8 mouse cellular contexts compared by ENCODE assay signal in genomic region chr1:75180741-75181140, GRCm38 (mm10). TPM values are rescaled to one million over a fixed set of nuclear protein-coding genes. Genes with fewer than 3 reads are reported as not detected.
A peak's percentile ranks its signal among the peaks of the same experiment; 100 is the strongest.
DNase-seq lines count a peak whose midpoint lies in the region; ATAC-seq and TF ChIP-seq lines count a peak whose summit lies in the region.

No protein-coding gene starts in this region.

- TF ChIP-seq POLR2A in MEL (IDR thresholded peaks at IDR 0.05; ENCODE audit: control insufficient read depth in 1 of 2, insufficient read depth in 1 of 2, low read depth in 1 of 2, low read length in 2 of 2, poor library complexity in 1 of 2): no peak

- H3K4me3 ChIP-seq in heart, embryonic 12.5 days: peak overlapping the region; percentile 71
- peak overlapping the region; percentile 27 to 31 for H3K4me3 ChIP-seq in MEL (ENCODE audit: control insufficient read depth in 1 of 2, insufficient read depth in 1 of 2, low read depth in 2 of 2, low read length in 2 of 2)
- H3K4me3 ChIP-seq in hindbrain, embryonic 15.5 days: peak overlapping the region; percentile 50; the same call in 1 of the 2 replicates
- peak overlapping the region; percentile 62; the same call in 1 of the 2 replicates for H3K4me3 ChIP-seq in midbrain, embryonic 13.5 days (replicated peaks)

- TF ChIP-seq EP300 in MEL (IDR thresholded peaks at IDR 0.05; ENCODE audit: low read depth in 1 of 2, low read length in 2 of 2): no peak

- no peak overlapping the region for H3K27ac ChIP-seq in heart, embryonic 12.5 days (ENCODE audit: poor library complexity, severe bottlenecking)
- peak overlapping the region; percentile 73 for H3K27ac ChIP-seq in MEL (ENCODE audit: control insufficient read depth, low read depth, low read length)
- H3K27ac ChIP-seq in hindbrain, embryonic 15.5 days (replicated peaks): no peak overlapping the region
- peak overlapping the region; percentile 19; the same call in 1 of the 2 replicates for H3K27ac ChIP-seq in midbrain, embryonic 13.5 days

- no peak for ATAC-seq in heart, embryonic 12.5 days (ENCODE audit: insufficient number of reproducible peaks, low FRiP score)
- ATAC-seq in hindbrain, embryonic 15.5 days (ENCODE audit: low FRiP score, low read depth): no peak
- ATAC-seq in midbrain, embryonic 13.5 days: peak; percentile 13; the same call in 1 of the 2 replicates

- H3K4me1 ChIP-seq in heart, embryonic 12.5 days (replicated peaks): peaks cover 13% of the 10 kb centered on the region
- H3K4me1 ChIP-seq in MEL (ENCODE audit: control insufficient read depth in 1 of 2, insufficient read depth in 2 of 2, low read length in 2 of 2): peaks cover 2 to 10% of the 10 kb centered on the region in 2 experiments; a peak in 3 of 4 replicates
- H3K4me1 ChIP-seq in hindbrain, embryonic 15.5 days (replicated peaks): peaks cover 30% of the 10 kb centered on the region
- H3K4me1 ChIP-seq in midbrain, embryonic 13.5 days (replicated peaks): peaks cover 25% of the 10 kb centered on the region

- 36% methylated on average over 7 of the region's 7 CpGs for WGBS in heart, embryonic 12.5 days
- 41% methylated on average over 7 of the region's 7 CpGs for WGBS in hindbrain, embryonic 15.5 days
- WGBS in midbrain, embryonic 13.5 days: 43% methylated on average over 7 of the region's 7 CpGs

- H3K9me3 ChIP-seq in heart, embryonic 12.5 days (replicated peaks): no peaks in the 10 kb centered on the region
- H3K9me3 ChIP-seq in MEL (replicated peaks; ENCODE audit: insufficient read depth, low read length): no peaks in the 10 kb centered on the region
- no peaks in the 10 kb centered on the region for H3K9me3 ChIP-seq in hindbrain, embryonic 15.5 days
- no peaks in the 10 kb centered on the region for H3K9me3 ChIP-seq in midbrain, embryonic 13.5 days

- peaks cover 14% of the 10 kb centered on the region for H3K79me2 ChIP-seq in MEL (ENCODE audit: control insufficient read depth, insufficient read depth, low read length, poor library complexity)

- peaks cover 65% of the 10 kb centered on the region for H3K36me3 ChIP-seq in heart, embryonic 12.5 days
- peaks cover 0 to 11% of the 10 kb centered on the region in 2 experiments; a peak in 3 of 4 replicates for H3K36me3 ChIP-seq in MEL (ENCODE audit: control insufficient read depth in 1 of 2, insufficient read depth in 2 of 2, low read length in 2 of 2)
- peaks cover 68% of the 10 kb centered on the region for H3K36me3 ChIP-seq in hindbrain, embryonic 15.5 days
- H3K36me3 ChIP-seq in midbrain, embryonic 13.5 days: peaks cover 68% of the 10 kb centered on the region

- no peak overlapping the region for H3K9ac ChIP-seq in heart, embryonic 12.5 days
- H3K9ac ChIP-seq in MEL (ENCODE audit: control insufficient read depth, low read depth, low read length, poor library complexity, severe bottlenecking): peak overlapping the region; percentile 67
- H3K9ac ChIP-seq in hindbrain, embryonic 15.5 days: no peak overlapping the region
- H3K9ac ChIP-seq in midbrain, embryonic 13.5 days (replicated peaks): no peak overlapping the region

- H3K4me2 ChIP-seq in heart, embryonic 12.5 days: peak overlapping the region; percentile 99
- H3K4me2 ChIP-seq in hindbrain, embryonic 15.5 days: peak overlapping the region; percentile 89
- peak overlapping the region; percentile 100 for H3K4me2 ChIP-seq in midbrain, embryonic 13.5 days (replicated peaks)

- TF ChIP-seq RAD21 in MEL (IDR thresholded peaks at IDR 0.05; ENCODE audit: low read depth, low read length): no peak

- DNase-seq in heart, adult 8-10 months (ENCODE audit: low spot score): no peak
- DNase-seq in MEL (ENCODE audit: low read depth, low spot score): no peak
- no peak for DNase-seq in thymus, postnatal 10 days (ENCODE audit: low spot score in 2 of 2)
- DNase-seq in gastrocnemius, adult 8-10 months (ENCODE audit: low spot score in 2 of 2): no peak
- no peak for DNase-seq in layer of hippocampus, adult 8-10 months (ENCODE audit: low spot score in 2 of 2)

- no peaks in the 10 kb centered on the region for H3K27me3 ChIP-seq in heart, embryonic 12.5 days (replicated peaks)
- no peaks in the 10 kb centered on the region for H3K27me3 ChIP-seq in MEL (ENCODE audit: control insufficient read depth in 1 of 2, insufficient read depth in 2 of 2, low read length in 2 of 2)
- H3K27me3 ChIP-seq in hindbrain, embryonic 15.5 days: no peaks in the 10 kb centered on the region
- no peaks in the 10 kb centered on the region for H3K27me3 ChIP-seq in midbrain, embryonic 13.5 days

- no peak for TF ChIP-seq CTCF in MEL (IDR thresholded peaks at IDR 0.05 in 2 of 3, conservative IDR thresholded peaks at IDR 0.05 in 1 of 3; ENCODE audit: control insufficient read depth in 1 of 3, insufficient read depth in 1 of 3, low read depth in 2 of 3, low read length in 3 of 3, poor library complexity in 1 of 3, severe bottlenecking in 1 of 3)

TF ChIP-seq in MEL, 35 proteins besides CTCF, POLR2A, EP300 and RAD21 (continues in another document):
- TF ChIP-seq KAT2A (conservative IDR thresholded peaks at IDR 0.05; ENCODE audit: low read depth, low read length) (no peak), GATA1 (IDR thresholded peaks at IDR 0.05; ENCODE audit: low read depth, low read length) (no peak), RCOR1 (IDR thresholded peaks at IDR 0.05; ENCODE audit: low read depth, low read length) (no peak), TAL1 (IDR thresholded peaks at IDR 0.05; ENCODE audit: low read length) (no peak), MEF2A (IDR thresholded peaks at IDR 0.05; ENCODE audit: extremely low read depth, insufficient replicate concordance, low read depth, low read length, poor library complexity, severe bottlenecking) (no peak), MAFK (IDR thresholded peaks at IDR 0.05; ENCODE audit: borderline replicate concordance, low read depth, low read length) (no peak)

RNA-seq across cellular contexts. Expression of gene Abcb6, which starts 0.5 kb away (rescaled TPM):
- polyA plus RNA-seq in heart, embryonic 12.5 days (2016; fragmentation: Nextera tagmentation; extraction: Ambion mirVana): 16.6 TPM in 2 replicates
- 10 to 100 TPM; 24.7 to 34.9 (median 28.8) TPM for total RNA-seq in heart, adult 8-10 months (2022)
- 79.2 and 84.4 TPM in 2 replicates for total RNA-seq in MEL (2012; rRNA removed)
- polyA plus RNA-seq in MEL (2012; ENCODE audit: insufficient read depth in 1 of 2, insufficient read length in 2 of 2, low read depth in 1 of 2, low replicate concordance in 2 of 2, missing spikeins in 1 of 2): 10 to 100 TPM in 1 of 2 experiments, not detected in 1; 73.5 TPM
- polyA plus RNA-seq in hindbrain, embryonic 15.5 days (2015; fragmentation: Nextera tagmentation; extraction: Ambion mirVana): 45.1 and 48.4 TPM in 2 replicates
- 37.8 and 38.3 TPM in 2 replicates for polyA plus RNA-seq in midbrain, embryonic 13.5 days (2015; fragmentation: Nextera tagmentation; extraction: Ambion mirVana)
- total RNA-seq in gastrocnemius, adult 8-10 months (2022): 10 to 100 TPM; 18.4 to 20.8 (median 19.1) TPM
- total RNA-seq in layer of hippocampus, adult 8-10 months (2022): 10 to 100 TPM; 23.6 to 32.0 (median 26.2) TPM

RNA-seq across cellular contexts. Expression of gene Ankzf1, which starts 11.2 kb away (rescaled TPM):
- polyA plus RNA-seq in heart, embryonic 12.5 days (2016; fragmentation: Nextera tagmentation; extraction: Ambion mirVana): 26.7 and 29.3 TPM in 2 replicates
- 10 to 100 TPM in 2 of 4 experiments, 1 to 10 TPM in 2; 7.7 to 13.9 (median 10.2) TPM for total RNA-seq in heart, adult 8-10 months (2022)
- 5.5 and 8.1 TPM in 2 replicates for total RNA-seq in MEL (2012; rRNA removed)
- 10 to 100 TPM in 1 of 2 experiments, not detected in 1; 16.7 TPM for polyA plus RNA-seq in MEL (2012; ENCODE audit: insufficient read depth in 1 of 2, insufficient read length in 2 of 2, low read depth in 1 of 2, low replicate concordance in 2 of 2, missing spikeins in 1 of 2)
- polyA plus RNA-seq in hindbrain, embryonic 15.5 days (2015; fragmentation: Nextera tagmentation; extraction: Ambion mirVana): 23.2 and 24.2 TPM in 2 replicates
- polyA plus RNA-seq in midbrain, embryonic 13.5 days (2015; fragmentation: Nextera tagmentation; extraction: Ambion mirVana): 23.9 and 27.5 TPM in 2 replicates
- 1 to 10 TPM; 3.4 to 5.9 (median 4.2) TPM for total RNA-seq in gastrocnemius, adult 8-10 months (2022)
- total RNA-seq in layer of hippocampus, adult 8-10 months (2022): 10 to 100 TPM; 25.5 to 38.5 (median 31.3) TPM

RNA-seq across cellular contexts. Expression of gene Atg9a, which starts 11.3 kb away (rescaled TPM):
- polyA plus RNA-seq in heart, embryonic 12.5 days (2016; fragmentation: Nextera tagmentation; extraction: Ambion mirVana): 33.6 and 35.4 TPM in 2 replicates
- 10 to 100 TPM; 67.6 to 77.9 (median 71.6) TPM for total RNA-seq in heart, adult 8-10 months (2022)
- 7.8 and 10.2 TPM in 2 replicates for total RNA-seq in MEL (2012; rRNA removed)
- polyA plus RNA-seq in MEL (2012; ENCODE audit: insufficient read depth in 1 of 2, insufficient read length in 2 of 2, low read depth in 1 of 2, low replicate concordance in 2 of 2, missing spikeins in 1 of 2): 10 to 100 TPM in 1 of 2 experiments, not detected in 1; 26.1 TPM
- 57.5 and 66.3 TPM in 2 replicates for polyA plus RNA-seq in hindbrain, embryonic 15.5 days (2015; fragmentation: Nextera tagmentation; extraction: Ambion mirVana)
- polyA plus RNA-seq in midbrain, embryonic 13.5 days (2015; fragmentation: Nextera tagmentation; extraction: Ambion mirVana): 39.8 and 43.1 TPM in 2 replicates
- 100 to 1,000 TPM in 3 of 4 experiments, 10 to 100 TPM in 1; 98.1 to 122 (median 111) TPM for total RNA-seq in gastrocnemius, adult 8-10 months (2022)
- 100 to 1,000 TPM in 2 of 4 experiments, 10 to 100 TPM in 2; 97.6 to 119 (median 105) TPM for total RNA-seq in layer of hippocampus, adult 8-10 months (2022)

RNA-seq across cellular contexts. Expression of gene Zfand2b, which starts 12.3 kb away (rescaled TPM):
- 26.1 and 26.7 TPM in 2 replicates for polyA plus RNA-seq in heart, embryonic 12.5 days (2016; fragmentation: Nextera tagmentation; extraction: Ambion mirVana)
- 10 to 100 TPM; 14.6 to 16.9 (median 15.7) TPM for total RNA-seq in heart, adult 8-10 months (2022)
- total RNA-seq in MEL (2012; rRNA removed): 14.4 and 15.0 TPM in 2 replicates
- 10 to 100 TPM in 1 of 2 experiments, not detected in 1; 18.3 TPM for polyA plus RNA-seq in MEL (2012; ENCODE audit: insufficient read depth in 1 of 2, insufficient read length in 2 of 2, low read depth in 1 of 2, low replicate concordance in 2 of 2, missing spikeins in 1 of 2)
- polyA plus RNA-seq in hindbrain, embryonic 15.5 days (2015; fragmentation: Nextera tagmentation; extraction: Ambion mirVana): 40.1 and 40.2 TPM in 2 replicates
- polyA plus RNA-seq in midbrain, embryonic 13.5 days (2015; fragmentation: Nextera tagmentation; extraction: Ambion mirVana): 37.8 and 39.2 TPM in 2 replicates
- total RNA-seq in gastrocnemius, adult 8-10 months (2022): 10 to 100 TPM; 14.1 to 20.1 (median 15.3) TPM
- 10 to 100 TPM; 26.5 to 37.4 (median 32.4) TPM for total RNA-seq in layer of hippocampus, adult 8-10 months (2022)

RNA-seq across cellular contexts. Expression of gene Glb1l, which starts 29.9 kb away (rescaled TPM):
- 9.6 and 11.1 TPM in 2 replicates for polyA plus RNA-seq in heart, embryonic 12.5 days (2016; fragmentation: Nextera tagmentation; extraction: Ambion mirVana)
- total RNA-seq in heart, adult 8-10 months (2022): 1 to 10 TPM; 1.1 to 4.1 (median 2.3) TPM
- total RNA-seq in MEL (2012; rRNA removed): 4.0 and 7.6 TPM in 2 replicates
- 10 to 100 TPM in 1 of 2 experiments, not detected in 1; 13.0 TPM for polyA plus RNA-seq in MEL (2012; ENCODE audit: insufficient read depth in 1 of 2, insufficient read length in 2 of 2, low read depth in 1 of 2, low replicate concordance in 2 of 2, missing spikeins in 1 of 2)
- 20.3 and 22.0 TPM in 2 replicates for polyA plus RNA-seq in hindbrain, embryonic 15.5 days (2015; fragmentation: Nextera tagmentation; extraction: Ambion mirVana)
- polyA plus RNA-seq in midbrain, embryonic 13.5 days (2015; fragmentation: Nextera tagmentation; extraction: Ambion mirVana): 24.3 and 24.9 TPM in 2 replicates
- total RNA-seq in gastrocnemius, adult 8-10 months (2022): 1 to 10 TPM in 2 of 4 experiments, under 1 TPM in 2; 0.73 to 2.3 (median 1.3) TPM
- 10 to 100 TPM; 14.1 to 22.4 (median 18.5) TPM for total RNA-seq in layer of hippocampus, adult 8-10 months (2022)

Comparison
In these comparisons a context has a peak if more than half of its experiments do, and no peak if none do; other contexts are left out.
1. H3K27ac ChIP-seq: peak in MEL (single experiment) and midbrain, embryonic 13.5 days (single experiment); none in heart, embryonic 12.5 days (single experiment) and hindbrain, embryonic 15.5 days (single experiment).
2. Peak in every context shown above with its lines, with median percentiles within 50 percentile points of each other: H3K4me2 ChIP-seq and H3K4me3 ChIP-seq.